Mouse (Mus musculus) embryo, embryonic 11 days (tissue): ENCODE results near the gene Vav3.
A peak's percentile ranks its signal among the peaks of the same experiment; 100 is the strongest.

ENCODE experiments used
- DNase-seq: peaks from one replicate; pipeline ENCODE4 v3.0.0-alpha.2; 2015

Vav3 gene

GRCm38 (mm10) chr3:109707786-109708460, 367.5 kb downstream of the Vav3 start:
- no peak for DNase-seq

GRCm38 (mm10) chr3:109711751-109712150, 371.3 kb downstream of the Vav3 start:
- no peak for DNase-seq

DNA sequence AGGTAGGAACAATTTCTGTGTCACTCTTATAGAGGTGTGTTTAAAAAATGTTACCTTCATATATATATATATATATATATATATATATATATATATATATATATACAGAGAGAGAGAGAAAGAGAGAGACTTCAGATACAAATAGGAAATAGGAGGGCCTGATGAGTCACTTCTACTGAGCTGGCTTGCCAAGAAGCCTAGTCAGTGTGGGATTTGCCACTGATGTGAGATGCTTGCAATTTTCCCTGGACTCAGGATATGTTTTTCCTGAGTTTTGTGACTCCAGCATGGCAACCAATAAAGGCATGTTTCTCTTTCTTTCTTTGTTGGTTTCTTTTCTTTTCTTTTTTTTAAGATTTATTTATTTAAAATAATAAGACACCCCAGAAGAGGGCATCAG, 374.0 kb downstream of the Vav3 start:
- no peak for DNase-seq

- no peak for DNase-seq
Measured at GRCm38 (mm10) chr3:109721753-109722152, 381.3 kb downstream of the Vav3 start.

GRCm38 (mm10) chr3:109726776-109727175, 386.3 kb downstream of the Vav3 start:
- DNase-seq, result no peak

DNA sequence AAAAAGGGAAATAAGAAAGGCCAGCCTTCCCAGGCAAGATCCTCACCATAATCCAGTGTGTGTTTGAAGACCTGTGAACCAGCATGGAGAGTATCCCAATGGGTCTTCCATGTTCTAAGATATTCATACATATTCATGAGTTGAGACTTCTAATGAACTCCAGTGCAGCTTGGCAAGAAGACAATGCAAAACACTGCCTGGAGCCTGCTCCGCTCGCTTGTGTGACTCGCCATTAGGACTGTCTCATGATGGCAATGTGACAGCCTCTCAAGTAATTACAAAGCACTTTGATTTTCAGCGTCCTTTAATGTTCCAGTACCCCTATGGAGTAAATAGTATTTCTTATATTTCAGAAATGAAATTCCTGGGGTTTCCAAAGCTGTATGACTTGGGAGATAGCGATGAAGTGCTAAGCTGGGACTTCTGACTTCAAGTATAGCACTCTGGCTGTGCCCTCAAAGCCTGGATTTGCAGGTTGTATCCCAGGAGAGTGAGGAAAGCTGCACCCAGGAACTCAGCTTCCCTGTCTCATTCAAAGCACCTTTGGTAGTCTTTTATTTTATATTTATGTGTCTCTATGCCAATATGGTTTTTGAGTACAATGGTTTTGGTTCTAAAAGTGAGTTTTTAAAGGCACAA, 391.3 kb downstream of the Vav3 start:
- no peak for DNase-seq

DNA sequence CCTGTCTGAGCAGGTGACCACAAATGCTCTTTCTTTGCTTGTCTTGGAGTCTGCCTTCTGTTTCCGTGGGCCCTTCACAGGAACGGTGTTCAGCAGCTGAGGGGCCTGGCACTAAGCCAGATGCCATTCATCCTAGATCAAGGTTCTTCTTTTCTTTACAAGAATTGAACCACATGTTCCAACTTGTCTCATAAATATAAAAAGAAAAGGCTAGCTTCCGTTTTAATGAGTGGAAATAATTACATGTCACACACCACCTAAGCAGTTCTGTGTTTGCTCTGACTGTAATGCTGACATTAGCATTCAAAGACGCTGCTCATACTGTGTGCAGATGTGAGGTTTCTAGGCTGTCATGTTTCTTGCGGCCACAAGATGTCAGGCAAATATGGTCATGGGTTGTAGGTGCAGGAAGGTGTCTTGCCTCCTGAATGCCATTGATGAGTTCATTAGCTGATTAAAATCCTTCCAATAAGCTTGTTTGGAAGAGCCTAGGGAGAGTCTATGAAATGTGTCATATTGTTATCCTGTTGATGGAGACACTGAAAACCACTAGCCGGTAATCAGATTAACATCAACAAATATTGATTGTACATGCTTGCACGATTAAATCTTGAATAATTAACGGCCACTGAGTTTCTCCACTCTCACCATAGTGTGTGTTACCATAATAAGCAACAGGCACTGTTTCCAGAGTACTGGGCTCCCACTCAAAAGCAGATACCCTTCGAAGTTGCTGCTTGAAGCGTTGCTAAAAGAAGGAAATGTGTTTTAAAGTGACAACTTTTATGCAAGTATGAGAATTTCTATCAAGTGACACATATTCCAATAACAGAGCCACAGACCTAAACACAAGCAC, 392.1 kb downstream of the Vav3 start:
- DNase-seq, result peak; percentile 61
